Mouse (Mus musculus): ENCODE results near the gene Stam2.

- TF ChIP-seq POLR2A (IDR thresholded peaks at IDR 0.05; ENCODE audit: low read depth, low read length) (no peak), CTCF (IDR thresholded peaks at IDR 0.05; ENCODE audit: borderline replicate concordance, insufficient read depth, low read length) (no peak)
Measured at GRCm38 (mm10) chr2:52656722-52657121, 85.4 kb downstream of the Stam2 start.

Data from embryonic fibroblast, embryonic 13.5 days (primary cell).